ENCODE assay signal across 19 mouse cellular contexts in the genomic region with DNA sequence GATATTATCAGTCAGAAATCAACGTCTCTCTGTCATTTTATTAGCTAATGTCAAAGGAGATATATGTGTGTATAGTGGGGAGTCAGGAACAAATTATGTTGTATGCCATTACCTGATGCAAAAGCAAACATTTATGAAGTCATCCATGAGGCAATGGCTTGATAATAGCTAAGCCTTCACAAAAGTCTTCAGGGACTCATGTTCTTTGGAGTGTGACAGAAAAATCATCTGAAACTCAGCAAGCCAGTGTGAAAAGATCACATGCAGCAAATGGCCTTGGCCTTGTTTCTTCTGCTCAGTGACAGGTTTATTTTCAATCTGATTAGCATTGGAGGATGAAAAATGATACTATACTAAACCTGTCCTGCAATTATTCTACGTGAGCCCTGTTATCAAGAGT.
DNase-seq lines count a peak whose midpoint lies in the region; ATAC-seq lines count a peak whose summit lies in the region.
"Had no signal": no experiment of that assay in that cellular context is flagged by ENCODE, and none has a peak within 500 bp of the region (broad histone marks: within the 10 kb centered on the region; RNA-seq: fewer than 3 reads in every experiment).

No protein-coding gene starts in this region.

- no peak overlapping the region for H3K4me2 ChIP-seq in hindbrain, embryonic 11.5 days (replicated peaks; ENCODE audit: low read depth, low read length)
- no peak overlapping the region for H3K4me2 ChIP-seq in hindbrain, embryonic 16.5 days (ENCODE audit: low read length)

- H3K4me1 ChIP-seq in hindbrain, embryonic 11.5 days (replicated peaks; ENCODE audit: control insufficient read depth, insufficient read depth, low read length), result no peaks in the 10 kb centered on the region
- H3K4me1 ChIP-seq in hindbrain, embryonic 10.5 days (replicated peaks), result no peaks in the 10 kb centered on the region
- H3K4me1 ChIP-seq in hindbrain, embryonic 16.5 days (ENCODE audit: control insufficient read depth, insufficient read depth, low read depth, low read length), result no peaks in the 10 kb centered on the region
- H3K4me1 ChIP-seq in forebrain, embryonic 10.5 days, result no peaks in the 10 kb centered on the region
- H3K4me1 ChIP-seq: embryonic facial prominence, embryonic 10.5 days; heart, embryonic 10.5 days had no signal

- DNase-seq in hindbrain, embryonic 11.5 days (ENCODE audit: low spot score), result no peak
- DNase-seq in hindbrain, embryonic 10.5 days (ENCODE audit: low spot score), result no peak
- peak; percentile 26 for DNase-seq in retina, postnatal 1 day
- DNase-seq in retina, embryonic 14.5 days (ENCODE audit: low spot score), result no peak
- DNase-seq in left cerebral cortex, postnatal 4 days, result no peak
- no peak for DNase-seq in heart, adult 18-20 months
- DNase-seq in forebrain, embryonic 10.5 days (ENCODE audit: extremely low spot score, low spot score), result no peak
- DNase-seq: adrenal gland, postnatal 10 days; cerebellum, adult 11-12 months; cerebellum, adult 9-10 months; gastrocnemius, adult 2 months; gastrocnemius, postnatal 25 days; heart, postnatal 10 days; heart, postnatal 4 days had no signal

- H3K36me3 ChIP-seq in hindbrain, embryonic 11.5 days (ENCODE audit: control insufficient read depth, insufficient read depth, low read length), result no peaks in the 10 kb centered on the region
- H3K36me3 ChIP-seq in hindbrain, embryonic 10.5 days, result no peaks in the 10 kb centered on the region
- H3K36me3 ChIP-seq in hindbrain, embryonic 16.5 days (ENCODE audit: control insufficient read depth, insufficient read depth, low read length), result no peaks in the 10 kb centered on the region
- no peaks in the 10 kb centered on the region for H3K36me3 ChIP-seq in forebrain, embryonic 10.5 days (replicated peaks)
- H3K36me3 ChIP-seq: embryonic facial prominence, embryonic 10.5 days; heart, embryonic 10.5 days had no signal

- H3K27ac ChIP-seq in hindbrain, embryonic 11.5 days (ENCODE audit: low read depth, low read length), result no peak overlapping the region
- H3K27ac ChIP-seq in hindbrain, embryonic 10.5 days, result no peak overlapping the region
- H3K27ac ChIP-seq in hindbrain, embryonic 16.5 days (ENCODE audit: low read depth, low read length), result no peak overlapping the region
- H3K27ac ChIP-seq in forebrain, embryonic 10.5 days, result no peak overlapping the region
- H3K27ac ChIP-seq: embryonic facial prominence, embryonic 10.5 days; gastrocnemius, adult 2 months; heart, embryonic 10.5 days had no signal

- intact Hi-C loops in left cerebral cortex, postnatal 4 days (cut with DNase I), result no loop called here

- H3K9me3 ChIP-seq in hindbrain, embryonic 11.5 days (ENCODE audit: control insufficient read depth, low read length), result no peaks in the 10 kb centered on the region
- no peaks in the 10 kb centered on the region for H3K9me3 ChIP-seq in hindbrain, embryonic 10.5 days
- H3K9me3 ChIP-seq in hindbrain, embryonic 16.5 days (ENCODE audit: control insufficient read depth, low read length), result no peaks in the 10 kb centered on the region
- no peaks in the 10 kb centered on the region for H3K9me3 ChIP-seq in forebrain, embryonic 10.5 days
- H3K9me3 ChIP-seq: embryonic facial prominence, embryonic 10.5 days; heart, embryonic 10.5 days had no signal

- ATAC-seq in hindbrain, embryonic 11.5 days (ENCODE audit: low FRiP score), result peak; percentile 67
- peak; percentile 67; the same call in 1 of the 2 replicates for ATAC-seq in hindbrain, embryonic 16.5 days
- ATAC-seq: forebrain, embryonic 14.5 days; inflammation-experienced regulatory T-cells, adult 6 months had no signal

- H3K9ac ChIP-seq in hindbrain, embryonic 11.5 days (ENCODE audit: low read depth, low read length), result no peak overlapping the region
- no peak overlapping the region for H3K9ac ChIP-seq in hindbrain, embryonic 16.5 days (ENCODE audit: low read depth, low read length)

- H3K4me3 ChIP-seq in hindbrain, embryonic 11.5 days (ENCODE audit: low read depth, low read length), result no peak overlapping the region
- no peak overlapping the region for H3K4me3 ChIP-seq in hindbrain, embryonic 10.5 days
- no peak overlapping the region for H3K4me3 ChIP-seq in hindbrain, embryonic 16.5 days (ENCODE audit: low read length)
- no peak overlapping the region for H3K4me3 ChIP-seq in forebrain, embryonic 10.5 days
- H3K4me3 ChIP-seq: embryonic facial prominence, embryonic 10.5 days; gastrocnemius, adult 2 months; heart, embryonic 10.5 days had no signal

- 80% methylated on average over 2 of the region's 2 CpGs for WGBS in hindbrain, embryonic 11.5 days
- 78% methylated on average over 2 of the region's 2 CpGs for WGBS in hindbrain, embryonic 10.5 days
- 57% methylated on average over 2 of the region's 2 CpGs for WGBS in hindbrain, embryonic 16.5 days
- WGBS in forebrain, embryonic 10.5 days, result 91% methylated on average over 2 of the region's 2 CpGs

- no peaks in the 10 kb centered on the region for H3K27me3 ChIP-seq in hindbrain, embryonic 11.5 days (ENCODE audit: control insufficient read depth, insufficient read depth, low read length)
- H3K27me3 ChIP-seq in hindbrain, embryonic 10.5 days (ENCODE audit: insufficient read depth, poor library complexity, severe bottlenecking), result no peaks in the 10 kb centered on the region
- no peaks in the 10 kb centered on the region for H3K27me3 ChIP-seq in hindbrain, embryonic 16.5 days (replicated peaks; ENCODE audit: control insufficient read depth, insufficient read depth, low read length)
- no peaks in the 10 kb centered on the region for H3K27me3 ChIP-seq in forebrain, embryonic 10.5 days (ENCODE audit: poor library complexity, severe bottlenecking)
